Mouse (Mus musculus): ENCODE data around the gene Cdkn1a. TPM values are rescaled to one million over a fixed set of nuclear protein-coding genes. Genes with fewer than 3 reads are reported as not detected.
"Not testable (repeated sequence)": the region's sequence is repeated elsewhere in the genome, so short reads cannot be mapped to it uniquely, and the experiment has no call there.

Gene Cdkn1a
- polyA plus RNA-seq, 1 experiment from 2014 or later = 29.9 TPM

GRCm38 (mm10) chr17:29063121-29063987 lies 27.4 kb upstream of the Cdkn1a start:
- no peaks in the 10 kb centered on the region for H3K9me3 ChIP-seq
- no peak for DNase-seq (ENCODE audit: low spot score)
- no peak overlapping the region for H3K4me3 ChIP-seq
- no peaks in the 10 kb centered on the region for H3K27me3 ChIP-seq (ENCODE audit: insufficient read depth, poor library complexity, severe bottlenecking)
- no peaks in the 10 kb centered on the region for H3K36me3 ChIP-seq
- WGBS = 47% methylated on average over 8 of the region's 8 CpGs
- H3K4me1 ChIP-seq (replicated peaks) = peaks cover 34% of the 10 kb centered on the region
- H3K27ac ChIP-seq = peak overlapping the region; percentile 75

GRCm38 (mm10) chr17:29063988-29064285 lies 26.8 kb upstream of the Cdkn1a start:
- Histone ChIP-seq H3K36me3 (no peaks in the 10 kb centered on the region), H3K4me3 (no peak overlapping the region), H3K4me1 (replicated peaks) (peaks cover 35% of the 10 kb centered on the region), H3K9me3 (no peaks in the 10 kb centered on the region), H3K27me3 (ENCODE audit: insufficient read depth, poor library complexity, severe bottlenecking) (no peaks in the 10 kb centered on the region), H3K27ac (peak overlapping the region; percentile 75; the same call in 1 of the 2 replicates)
- 78% methylated on average over 2 of the region's 2 CpGs for WGBS
- DNase-seq (ENCODE audit: low spot score) = no peak

GRCm38 (mm10) chr17:29065245-29065940 lies 25.4 kb upstream of the Cdkn1a start:
- peaks cover 46% of the 10 kb centered on the region for H3K4me1 ChIP-seq (replicated peaks)
- 79% methylated on average over 21 of the region's 21 CpGs for WGBS
- no peak for DNase-seq (ENCODE audit: low spot score)
- H3K36me3 ChIP-seq = no peaks in the 10 kb centered on the region
- H3K4me3 ChIP-seq = no peak overlapping the region
- peak overlapping the region; percentile 35; the same call in 1 of the 2 replicates for H3K27ac ChIP-seq
- no peaks in the 10 kb centered on the region for H3K27me3 ChIP-seq (ENCODE audit: insufficient read depth, poor library complexity, severe bottlenecking)
- no peaks in the 10 kb centered on the region for H3K9me3 ChIP-seq

GRCm38 (mm10) chr17:29065971-29066370 lies 24.8 kb upstream of the Cdkn1a start:
- H3K4me3 ChIP-seq = no peak overlapping the region
- H3K27ac ChIP-seq = no peak overlapping the region
- no peaks in the 10 kb centered on the region for H3K36me3 ChIP-seq
- WGBS = 88% methylated on average over 3 of the region's 3 CpGs
- H3K4me1 ChIP-seq (replicated peaks) = peaks cover 48% of the 10 kb centered on the region
- H3K9me3 ChIP-seq = no peaks in the 10 kb centered on the region
- H3K27me3 ChIP-seq (ENCODE audit: insufficient read depth, poor library complexity, severe bottlenecking) = no peaks in the 10 kb centered on the region
- DNase-seq (ENCODE audit: low spot score) = no peak

- not testable (repeated sequence) for DNase-seq (ENCODE audit: low spot score); H3K36me3 ChIP-seq
- peaks cover 53% of the 10 kb centered on the region for H3K4me1 ChIP-seq (replicated peaks)
These were observed 23.4 kb upstream of the Cdkn1a start for GRCm38 (mm10) chr17:29067416-29067815.

GRCm38 (mm10) chr17:29067847-29068246 lies 22.9 kb upstream of the Cdkn1a start:
- H3K9me3 ChIP-seq = no peaks in the 10 kb centered on the region
- no peak overlapping the region for H3K27ac ChIP-seq
- no peak overlapping the region for H3K4me3 ChIP-seq
- peaks cover 53% of the 10 kb centered on the region for H3K4me1 ChIP-seq (replicated peaks)
- peaks cover 3% of the 10 kb centered on the region; the same call in 1 of the 2 replicates for H3K27me3 ChIP-seq (ENCODE audit: insufficient read depth, poor library complexity, severe bottlenecking)
- 45% methylated on average over 5 of the region's 5 CpGs for WGBS
- no peaks in the 10 kb centered on the region for H3K36me3 ChIP-seq
- DNase-seq (ENCODE audit: low spot score) = no peak

More at GRCm38 (mm10) chr17:29067416-29067815, 23.4 kb upstream of the Cdkn1a start:
- H3K9me3 ChIP-seq; H3K4me3 ChIP-seq; H3K27me3 ChIP-seq (ENCODE audit: insufficient read depth, poor library complexity, severe bottlenecking); H3K27ac ChIP-seq: not testable (repeated sequence)
- WGBS = 90% methylated on average over 3 of the region's 3 CpGs

GRCm38 (mm10) chr17:29069063-29069462 lies 21.7 kb upstream of the Cdkn1a start:
- H3K27me3 ChIP-seq (ENCODE audit: insufficient read depth, poor library complexity, severe bottlenecking) = peaks cover 10% of the 10 kb centered on the region; the same call in 1 of the 2 replicates
- H3K9me3 ChIP-seq = no peaks in the 10 kb centered on the region
- no peak overlapping the region for H3K4me3 ChIP-seq
- WGBS = 65% methylated on average over 10 of the region's 10 CpGs
- peak overlapping the region; percentile 62; the same call in 1 of the 2 replicates for H3K27ac ChIP-seq
- no peaks in the 10 kb centered on the region for H3K36me3 ChIP-seq
- peaks cover 51% of the 10 kb centered on the region for H3K4me1 ChIP-seq (replicated peaks)
- DNase-seq (ENCODE audit: low spot score) = no peak

- H3K27me3 ChIP-seq (ENCODE audit: insufficient read depth, poor library complexity, severe bottlenecking) = peaks cover 10% of the 10 kb centered on the region; the same call in 1 of the 2 replicates
- DNase-seq (ENCODE audit: low spot score) = no peak
- no peak overlapping the region for H3K4me3 ChIP-seq
- no peaks in the 10 kb centered on the region for H3K36me3 ChIP-seq
- WGBS = 78% methylated on average over 5 of the region's 5 CpGs
- H3K9me3 ChIP-seq = no peaks in the 10 kb centered on the region
- peaks cover 44% of the 10 kb centered on the region for H3K4me1 ChIP-seq (replicated peaks)
- 0 out of 2 replicates have a peak overlapping the region, but pooled peaks have one; percentile 23 for H3K27ac ChIP-seq
These were observed 19.0 kb upstream of the Cdkn1a start for GRCm38 (mm10) chr17:29071820-29072219.

- 0 out of 2 replicates have a peak overlapping the region, but pooled peaks have one; percentile 9 for H3K4me3 ChIP-seq
- peaks cover 45% of the 10 kb centered on the region for H3K4me1 ChIP-seq (replicated peaks)
- 27% methylated on average over 11 of the region's 11 CpGs for WGBS
- no peak for DNase-seq (ENCODE audit: low spot score)
- H3K36me3 ChIP-seq = no peaks in the 10 kb centered on the region
- H3K27me3 ChIP-seq (ENCODE audit: insufficient read depth, poor library complexity, severe bottlenecking) = peaks cover 15% of the 10 kb centered on the region; the same call in 1 of the 2 replicates
- H3K27ac ChIP-seq = peak overlapping the region; percentile 35; the same call in 1 of the 2 replicates
- H3K9me3 ChIP-seq = no peaks in the 10 kb centered on the region
These were observed 18.0 kb upstream of the Cdkn1a start for GRCm38 (mm10) chr17:29072701-29073307.

- Histone ChIP-seq H3K27me3 (ENCODE audit: insufficient read depth, poor library complexity, severe bottlenecking) (peaks cover 19% of the 10 kb centered on the region; the same call in 1 of the 2 replicates), H3K4me1 (replicated peaks) (peaks cover 50% of the 10 kb centered on the region), H3K4me3 (0 out of 2 replicates have a peak overlapping the region, but pooled peaks have one; percentile 9), H3K36me3 (no peaks in the 10 kb centered on the region), H3K27ac (0 out of 2 replicates have a peak overlapping the region, but pooled peaks have one; percentile 35), H3K9me3 (no peaks in the 10 kb centered on the region)
- no peak for DNase-seq (ENCODE audit: low spot score)
- whole genome bisulfite sequencing = 69% methylated on average over 5 of the region's 5 CpGs
These were observed 17.5 kb upstream of the Cdkn1a start for GRCm38 (mm10) chr17:29073313-29073712.

- Histone ChIP-seq H3K4me3 (no peak overlapping the region), H3K36me3 (no peaks in the 10 kb centered on the region), H3K27ac (no peak overlapping the region), H3K27me3 (ENCODE audit: insufficient read depth, poor library complexity, severe bottlenecking) (peaks cover 27% of the 10 kb centered on the region; the same call in 1 of the 2 replicates), H3K9me3 (no peaks in the 10 kb centered on the region), H3K4me1 (replicated peaks) (peaks cover 50% of the 10 kb centered on the region)
- DNase-seq (ENCODE audit: low spot score) = no peak
- WGBS = 81% methylated on average over 13 of the region's 13 CpGs
These were observed 16.7 kb upstream of the Cdkn1a start for GRCm38 (mm10) chr17:29074085-29074484.

GRCm38 (mm10) chr17:29076235-29076634 lies 14.5 kb upstream of the Cdkn1a start:
- Histone ChIP-seq H3K27ac (no peak overlapping the region), H3K27me3 (ENCODE audit: insufficient read depth, poor library complexity, severe bottlenecking) (peaks cover 47% of the 10 kb centered on the region), H3K4me1 (replicated peaks) (peaks cover 49% of the 10 kb centered on the region), H3K36me3 (no peaks in the 10 kb centered on the region), H3K4me3 (no peak overlapping the region), H3K9me3 (no peaks in the 10 kb centered on the region)
- 87% methylated on average over 8 of the region's 8 CpGs for WGBS
- DNase-seq (ENCODE audit: low spot score) = no peak

All from hindbrain, embryonic 10.5 days (tissue).